Mouse (Mus musculus) heart, adult 2 months (tissue): ENCODE data around the gene Fhit.

Experiments
- CTCF ChIP-seq: fragments of 200-600 bp; IDR thresholded peaks from 2 replicates; pipeline ENCODE4 v1.8.1; 2022; ENCODE audit warnings: antibody characterized with exemption, mild to moderate bottlenecking, moderate library complexity
- POLR2A ChIP-seq: fragments of 200-500 bp; IDR thresholded peaks from 2 replicates; pipeline ENCODE4 v1.6.1; 2011; ENCODE audit warnings: mild to moderate bottlenecking, low read depth, low read length, control low read depth; ENCODE audit not compliant: insufficient read depth

DNA sequence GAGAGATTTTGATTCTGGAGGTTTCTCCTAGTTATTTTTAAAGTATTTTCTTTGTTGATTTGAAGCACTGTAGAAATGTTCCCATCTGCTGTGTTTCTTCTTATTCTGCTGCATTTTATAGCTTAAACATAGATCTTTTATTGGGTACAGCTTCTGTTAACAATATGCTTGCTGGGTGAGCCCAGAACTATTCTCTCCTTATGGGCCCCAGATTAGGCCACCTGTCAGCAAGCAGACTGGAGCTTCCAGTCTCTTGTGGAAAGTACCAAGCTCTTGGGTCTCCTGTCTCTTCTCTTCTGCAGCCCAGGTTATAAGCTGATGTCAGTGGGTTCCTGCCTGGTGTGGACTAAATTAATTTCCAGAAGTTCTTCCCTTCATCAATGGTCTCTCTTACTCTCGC, 1513.4 kb downstream of the Fhit start:
- TF ChIP-seq POLR2A (no peak), CTCF (no peak)
